Mouse (Mus musculus): ENCODE results near the gene Acin1.

DNA sequence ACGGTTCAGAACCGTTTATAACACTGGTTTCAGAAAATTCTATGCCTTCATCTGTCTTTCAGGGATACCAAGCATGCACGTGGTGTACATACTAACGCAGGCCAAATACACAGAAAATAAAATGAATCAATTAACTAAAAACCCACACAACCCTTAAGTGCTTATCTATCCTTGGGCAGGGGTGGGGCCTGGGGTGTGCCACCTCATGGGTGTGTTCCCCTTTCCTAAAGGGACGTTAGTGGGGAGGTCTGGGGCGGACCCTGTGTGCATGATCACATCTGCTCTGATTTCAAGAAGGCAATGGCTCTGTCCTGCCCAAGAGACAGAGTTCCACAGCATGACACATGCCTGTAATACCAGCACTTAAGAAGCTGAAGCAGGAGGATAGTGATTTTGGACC lies 63.4 kb downstream of the Acin1 start:
- TF ChIP-seq CTCF (IDR thresholded peaks at IDR 0.05; ENCODE audit: low read depth) = no peak
- TF ChIP-seq EP300 (IDR thresholded peaks at IDR 0.05; ENCODE audit: low read depth) = no peak

Data from heart, postnatal 0 days (tissue).